Mouse (Mus musculus): ENCODE results near the gene Birc6.
A peak's percentile ranks its signal among the peaks of the same experiment; 100 is the strongest.

DNA sequence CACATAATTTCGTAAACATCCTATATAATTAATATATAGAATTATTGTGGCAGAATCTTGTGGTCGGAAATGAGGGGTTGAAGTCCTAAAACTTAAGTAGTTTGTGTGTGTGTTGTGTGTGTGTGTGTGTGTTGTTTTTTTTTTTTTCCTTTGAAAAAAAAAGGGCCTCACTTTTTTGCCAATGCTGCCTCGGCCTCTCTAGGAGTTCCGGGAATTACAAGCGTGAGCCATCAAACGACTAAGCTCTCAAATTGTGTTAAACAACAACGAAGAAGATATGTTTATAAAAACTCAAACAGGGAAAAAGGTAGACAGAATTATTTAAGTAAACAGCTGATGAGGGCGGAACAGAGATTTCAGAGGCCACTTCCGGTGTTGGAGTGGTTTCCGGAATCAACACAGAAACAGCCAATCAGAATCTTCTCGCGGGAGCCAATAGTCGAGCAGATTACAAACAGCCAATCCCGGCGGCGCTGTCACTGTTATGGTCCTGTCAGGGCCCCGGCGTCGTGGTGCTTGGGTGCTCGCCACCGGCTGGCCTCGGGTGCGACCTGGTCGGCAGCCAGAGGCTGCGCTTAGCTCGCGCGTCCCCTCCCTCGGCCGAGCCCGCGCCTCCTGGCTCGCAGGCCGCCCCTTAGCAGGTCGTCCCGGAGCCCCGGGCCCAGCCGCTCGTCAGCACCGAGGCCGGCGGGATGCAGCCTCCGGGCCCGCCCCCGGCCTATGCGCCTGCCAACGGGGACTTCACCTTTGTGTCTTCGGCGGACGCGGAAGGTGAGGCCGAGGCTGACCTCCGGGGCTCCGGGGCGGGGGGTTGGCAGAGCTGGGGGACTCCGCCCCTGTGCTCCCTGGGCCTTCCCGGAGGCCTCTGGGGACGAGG lies 38.8 kb upstream of the Birc6 start, which contains the start of gene Yipf4:
- no peak for TF ChIP-seq CTCF (IDR thresholded peaks at IDR 0.05; ENCODE audit: low read depth)
- TF ChIP-seq EP300 (IDR thresholded peaks at IDR 0.05; ENCODE audit: low read depth): peak; percentile 49; the same call in 1 of the 2 replicates

Data from liver, postnatal 0 days (tissue).